Mouse (Mus musculus) limb, embryonic 11.5 days (tissue): ENCODE results near the gene Gm6890. TPM values are rescaled to one million over a fixed set of nuclear protein-coding genes. Genes with fewer than 3 reads are reported as not detected.
"Not testable (repeated sequence)": the region's sequence is repeated elsewhere in the genome, so short reads cannot be mapped to it uniquely, and the experiment has no call there.

Source experiments
- ATAC-seq: fragments of 200-750 bp; cut with Nextera tagmentation; 2 replicates; pipeline ENCODE4 v1.8.0; 2017; ENCODE audit warnings: low read depth; ENCODE audit not compliant: insufficient number of reproducible peaks, low FRiP score, low TSS enrichment
- DNase-seq: peaks from one replicate; pipeline ENCODE4 v3.0.0-alpha.2; 2015; ENCODE audit warnings: low spot score
- H3K27ac ChIP-seq: fragments of 300-500 bp; sonication (generic); replicated peaks from 2 replicates; pipeline ENCODE4 v1.5.1; 2014; ENCODE audit warnings: low read depth, mild to moderate bottlenecking, low read length
- H3K27me3 ChIP-seq: fragments of 300-500 bp; sonication (generic); 2 replicates; pipeline ENCODE4 v1.6.1; 2014; ENCODE audit warnings: mild to moderate bottlenecking, low read length, mixed read lengths; ENCODE audit not compliant: control insufficient read depth, insufficient read depth
- H3K36me3 ChIP-seq: fragments of 300-500 bp; sonication (generic); 2 replicates; pipeline ENCODE4 v1.6.1; 2014; ENCODE audit warnings: mild to moderate bottlenecking, low read length, moderate library complexity, mixed read lengths; ENCODE audit not compliant: control insufficient read depth, insufficient read depth
- H3K4me1 ChIP-seq: fragments of 300-500 bp; sonication (generic); 2 replicates; pipeline ENCODE4 v1.6.1; 2014; ENCODE audit warnings: low read length, mixed read lengths; ENCODE audit not compliant: control insufficient read depth, insufficient read depth
- H3K4me2 ChIP-seq: fragments of 300-500 bp; sonication (generic); 2 replicates; pipeline ENCODE4 v1.6.1; 2014; ENCODE audit warnings: low read depth, mild to moderate bottlenecking, moderate library complexity; ENCODE audit not compliant: severe bottlenecking
- H3K4me3 ChIP-seq: fragments of 300-500 bp; sonication (generic); 2 replicates; pipeline ENCODE4 v1.5.1; 2014; ENCODE audit warnings: low read depth, low read length
- H3K9ac ChIP-seq: fragments of 300-500 bp; sonication (generic); 2 replicates; pipeline ENCODE4 v1.6.1; 2014; ENCODE audit warnings: mild to moderate bottlenecking, low read length
- H3K9me3 ChIP-seq: fragments of 300-500 bp; sonication (generic); 2 replicates; pipeline ENCODE4 v1.6.1; 2016; ENCODE audit warnings: low read length; ENCODE audit not compliant: control insufficient read depth
- WGBS: fragments of 180-500 bp; shearing (Covaris S2); extraction: QIAGEN DNeasy Blood & Tissue Kit; methylation state at CpG from one replicate; pipeline ENCODE4 v1.1.7; 2014; 5-methylcytosine and 5-hydroxymethylcytosine counted together
- polyA plus RNA-seq: library from polyadenylated mRNA; unstranded; fragments of >200 nt; fragmentation: Nextera tagmentation; extraction: Ambion mirVana; gene quantifications from 2 replicates; pipeline ENCODE4 v1.2.1, GENCODE M21; 2014

The Gm6890 gene
- polyA plus RNA-seq = not detected in 2 replicates

DNA sequence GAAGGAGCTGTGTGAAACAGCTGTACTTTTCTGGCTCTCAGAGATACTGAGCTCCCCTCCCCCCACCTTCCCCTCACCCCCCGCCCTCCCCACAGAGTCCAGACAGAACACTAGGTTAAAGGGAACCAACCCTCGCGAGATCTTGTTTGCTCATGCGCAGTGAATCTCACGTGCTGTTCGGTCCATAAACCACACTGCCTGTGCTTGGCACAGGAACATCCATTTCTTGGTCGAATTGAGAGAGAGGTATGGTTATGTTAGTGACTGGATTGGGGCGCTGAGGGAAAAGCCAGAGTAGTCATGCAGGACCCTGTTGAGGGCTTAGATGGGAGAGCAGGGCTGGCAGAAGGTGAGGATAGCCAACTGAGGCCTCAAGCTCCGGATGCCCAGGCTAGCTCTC, at the start of gene Gm6890:
Gene Gm6890, plus strand, starts transcription at position 301 of the 400 bp plus-strand sequence.
- not testable (repeated sequence) for H3K9ac ChIP-seq, ATAC-seq, H3K36me3 ChIP-seq, H3K9me3 ChIP-seq, H3K4me2 ChIP-seq, DNase-seq, H3K4me3 ChIP-seq, H3K27me3 ChIP-seq, H3K4me1 ChIP-seq, H3K27ac ChIP-seq
- 82% methylated on average over 8 of the region's 9 CpGs for WGBS

DNA sequence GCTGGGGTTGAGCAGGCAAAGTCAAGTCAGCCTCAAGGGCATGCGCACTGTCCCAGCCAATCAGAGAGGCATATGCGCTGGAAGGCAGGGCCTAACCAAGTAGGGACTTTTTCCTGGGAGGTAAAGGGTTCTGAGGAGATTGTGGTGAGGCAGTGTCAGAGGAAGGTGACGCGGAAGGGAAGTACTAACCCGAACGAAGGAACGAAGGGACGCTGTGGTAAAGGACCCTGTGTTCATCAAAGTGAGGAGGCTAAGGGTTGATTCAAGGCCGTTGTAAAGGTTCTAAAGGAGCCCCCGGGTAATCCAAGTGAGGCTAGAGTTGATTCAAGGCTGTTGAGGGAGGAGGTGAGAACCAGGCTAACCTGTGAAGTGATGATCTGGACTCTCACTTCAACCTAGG, 14.5 kb upstream of the Gm6890 start:
- H3K9ac ChIP-seq, H3K36me3 ChIP-seq, ATAC-seq, H3K27me3 ChIP-seq, H3K9me3 ChIP-seq, H3K4me1 ChIP-seq, H3K4me3 ChIP-seq, DNase-seq, H3K27ac ChIP-seq, H3K4me2 ChIP-seq: not testable (repeated sequence)
- 90% methylated on average over 2 of the region's 10 CpGs for WGBS

DNA sequence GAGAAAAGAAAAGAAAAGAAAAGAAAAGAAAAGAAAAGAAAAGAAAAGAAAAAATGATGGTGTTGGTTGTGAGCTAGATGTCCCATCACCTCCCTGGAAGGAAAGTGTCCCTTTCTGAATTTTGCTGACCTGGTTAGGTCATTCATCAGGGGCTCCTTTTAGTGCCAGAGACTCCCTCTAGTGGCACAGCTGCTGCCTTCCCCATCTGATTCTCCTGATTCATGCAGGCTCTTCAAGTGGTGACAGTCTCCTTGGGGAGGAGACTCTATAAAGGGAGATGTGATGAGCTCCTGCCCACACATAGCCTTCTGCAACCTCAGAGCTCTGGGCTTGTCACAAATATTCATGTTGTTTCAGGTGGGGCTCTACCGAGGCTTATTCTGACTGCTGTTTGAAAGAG, 30.0 kb downstream of the Gm6890 start:
- H3K27me3 ChIP-seq, H3K36me3 ChIP-seq, H3K4me2 ChIP-seq, H3K9ac ChIP-seq, H3K4me1 ChIP-seq, ATAC-seq, H3K4me3 ChIP-seq, DNase-seq, H3K9me3 ChIP-seq, H3K27ac ChIP-seq: not testable (repeated sequence)
- no CpG with 5 or more reads among the region's 1 CpGs for WGBS

Other genes with a start within 250 kb of the Gm6890 start
- not detected in 2 replicates for gene Olfr1326-ps1, start 166.0 kb upstream of the Gm6890 start, polyA plus RNA-seq
- not detected in 2 replicates for gene Olfr1325, start 148.2 kb upstream of the Gm6890 start, polyA plus RNA-seq
- gene Gm5640, start 95.3 kb upstream of the Gm6890 start, polyA plus RNA-seq = not detected in 2 replicates
- not detected in 2 replicates for gene Gm5936, start 96.3 kb downstream of the Gm6890 start, polyA plus RNA-seq